Mouse (Mus musculus): ENCODE measurements around the gene Ctdsp1.

The Ctdsp1 gene

GRCm38 (mm10) chr1:74376396-74376795, 14.9 kb upstream of the Ctdsp1 start:
- DNase-seq (ENCODE audit: low read depth, low spot score), result no peak

- DNase-seq (ENCODE audit: low read depth, low spot score), result peak; percentile 58
Measured at GRCm38 (mm10) chr1:74379058-74379504, 12.2 kb upstream of the Ctdsp1 start.

- DNase-seq (ENCODE audit: low read depth, low spot score), result no peak
Measured at GRCm38 (mm10) chr1:74380484-74380883, 10.8 kb upstream of the Ctdsp1 start.

- DNase-seq (ENCODE audit: low read depth, low spot score), result no peak
Measured at GRCm38 (mm10) chr1:74381588-74382021, 9.7 kb upstream of the Ctdsp1 start.

GRCm38 (mm10) chr1:74383385-74383784, 7.9 kb upstream of the Ctdsp1 start:
- DNase-seq (ENCODE audit: low read depth, low spot score), result peak; percentile 57

GRCm38 (mm10) chr1:74384525-74384924, 6.8 kb upstream of the Ctdsp1 start:
- no peak for DNase-seq (ENCODE audit: low read depth, low spot score)

- no peak for DNase-seq (ENCODE audit: low read depth, low spot score)
Measured at GRCm38 (mm10) chr1:74385064-74385463, 6.2 kb upstream of the Ctdsp1 start.

- DNase-seq (ENCODE audit: low read depth, low spot score), result peak; percentile 58
Measured at GRCm38 (mm10) chr1:74385531-74385930, 5.8 kb upstream of the Ctdsp1 start.

GRCm38 (mm10) chr1:74386363-74386713, 5.0 kb upstream of the Ctdsp1 start:
- no peak for DNase-seq (ENCODE audit: low read depth, low spot score)

- DNase-seq (ENCODE audit: low read depth, low spot score), result peak; percentile 100
Measured at GRCm38 (mm10) chr1:74386714-74387385, 4.5 kb upstream of the Ctdsp1 start.

GRCm38 (mm10) chr1:74387386-74387988, 3.8 kb upstream of the Ctdsp1 start:
- no peak for DNase-seq (ENCODE audit: low read depth, low spot score)

GRCm38 (mm10) chr1:74388398-74388920, 2.9 kb upstream of the Ctdsp1 start:
- DNase-seq (ENCODE audit: low read depth, low spot score), result no peak

GRCm38 (mm10) chr1:74389831-74390286, 1.4 kb upstream of the Ctdsp1 start:
- DNase-seq (ENCODE audit: low read depth, low spot score), result peak; percentile 73

- peak; percentile 92 for DNase-seq (ENCODE audit: low read depth, low spot score)
Measured at GRCm38 (mm10) chr1:74390287-74390906, 912 bp upstream of the Ctdsp1 start.

GRCm38 (mm10) chr1:74391844-74392441, 634 bp downstream of the Ctdsp1 start:
- DNase-seq (ENCODE audit: low read depth, low spot score), result peak; percentile 56

- DNase-seq (ENCODE audit: low read depth, low spot score), result no peak
Measured at GRCm38 (mm10) chr1:74392446-74392994, 1.2 kb downstream of the Ctdsp1 start.

GRCm38 (mm10) chr1:74393010-74393409, 1.7 kb downstream of the Ctdsp1 start:
- DNase-seq (ENCODE audit: low read depth, low spot score), result no peak

- no peak for DNase-seq (ENCODE audit: low read depth, low spot score)
Measured at GRCm38 (mm10) chr1:74393697-74394096, 2.4 kb downstream of the Ctdsp1 start.

GRCm38 (mm10) chr1:74394311-74394710, 3.0 kb downstream of the Ctdsp1 start:
- DNase-seq (ENCODE audit: low read depth, low spot score), result no peak

- no peak for DNase-seq (ENCODE audit: low read depth, low spot score)
Measured at GRCm38 (mm10) chr1:74394858-74395257, 3.5 kb downstream of the Ctdsp1 start.

- no peak for DNase-seq (ENCODE audit: low read depth, low spot score)
Measured at GRCm38 (mm10) chr1:74395290-74395689, 4.0 kb downstream of the Ctdsp1 start.

Data from ES-CJ7 (cell line).